Mouse (Mus musculus) C2C12 (cell line): Measurements from ENCODE around the gene Rcan2.

Experiments used
- CEBPB ChIP-seq: IDR thresholded peaks from one replicate; pipeline ENCODE4 v1.6.1; 2011; ENCODE audit warnings: low read depth, mild to moderate bottlenecking, control low read depth, moderate library complexity
- CTCF ChIP-seq: IDR thresholded peaks from one replicate; pipeline ENCODE4 v1.5.1; 2011; ENCODE audit not compliant: control insufficient read depth, insufficient read depth, insufficient read length
- MAX ChIP-seq: IDR thresholded peaks from one replicate; pipeline ENCODE4 v1.6.1; 2011; ENCODE audit warnings: mild to moderate bottlenecking, control low read depth
- MYOG ChIP-seq: IDR thresholded peaks from one replicate; pipeline ENCODE4 v1.6.1; 2011; ENCODE audit not compliant: control insufficient read depth, insufficient read length; ENCODE audit errors: extremely low read depth
- USF1 ChIP-seq: IDR thresholded peaks from one replicate; pipeline ENCODE4 v1.6.1; 2011; ENCODE audit warnings: low read depth, mild to moderate bottlenecking, control low read depth, moderate library complexity

DNA sequence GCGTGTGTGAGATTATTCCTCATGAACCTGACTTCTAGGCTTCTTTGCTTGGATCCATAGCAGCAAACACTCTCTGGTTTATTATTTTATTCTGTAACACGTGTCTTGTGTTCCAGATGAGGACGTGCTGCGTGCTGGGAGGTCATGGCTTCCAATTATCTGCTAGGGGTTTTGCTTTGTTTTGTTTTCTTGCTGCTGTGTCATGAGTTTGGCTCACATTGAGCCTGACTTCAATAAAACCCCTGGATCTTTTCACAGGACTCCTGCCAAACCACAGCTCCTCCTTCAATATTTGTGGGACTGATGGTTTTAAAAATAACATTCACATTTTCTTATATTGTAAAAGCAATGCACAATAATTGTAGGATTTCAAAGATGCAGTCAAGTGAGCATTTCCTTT, 16.6 kb upstream of the Rcan2 start:
- no peak for TF ChIP-seq CTCF
- TF ChIP-seq USF1, result no peak
- TF ChIP-seq MYOG, result no peak
- no peak for TF ChIP-seq MAX
- TF ChIP-seq CEBPB, result no peak
